ENCODE assay signal across 24 mouse cellular contexts in genomic region chr12:102342147-102342546, GRCm38 (mm10).
"Had no signal": no experiment of that assay in that cellular context is flagged by ENCODE, and none has a peak within 500 bp of the region (broad histone marks: within the 10 kb centered on the region; RNA-seq: fewer than 3 reads in every experiment).

No protein-coding gene starts in this region.

- H3K4me2 ChIP-seq: heart, embryonic 12.5 days; hindbrain, embryonic 13.5 days; hindbrain, embryonic 15.5 days; kidney, embryonic 15.5 days; limb, embryonic 13.5 days; limb, embryonic 15.5 days had no signal

- H3K4me3 ChIP-seq: heart, adult 2 months; heart, embryonic 12.5 days; hindbrain, embryonic 13.5 days; hindbrain, embryonic 15.5 days; kidney, embryonic 15.5 days; limb, embryonic 13.5 days; limb, embryonic 15.5 days had no signal

- H3K27ac ChIP-seq: heart, adult 2 months; hindbrain, embryonic 13.5 days; hindbrain, embryonic 15.5 days; hindbrain, postnatal 0 days; kidney, embryonic 15.5 days; kidney, postnatal 0 days; limb, embryonic 13.5 days; limb, embryonic 15.5 days had no signal

- H3K9ac ChIP-seq: forebrain, postnatal 0 days; heart, embryonic 12.5 days; hindbrain, embryonic 13.5 days; hindbrain, embryonic 15.5 days; kidney, embryonic 15.5 days; limb, embryonic 13.5 days; limb, embryonic 15.5 days had no signal

- DNase-seq: forebrain, postnatal 0 days; gastrocnemius, postnatal 14 days; gastrocnemius, postnatal 36 days; heart, adult 11 months; heart, adult 2 months; heart, postnatal 10 days; heart, postnatal 36 days; kidney, adult 11 months; kidney, adult 2 months; kidney, adult 9 months; kidney, postnatal 14 days; kidney, postnatal 36 days; layer of hippocampus, adult 9-11 months; layer of hippocampus, postnatal 36 days; left cerebral cortex, postnatal 4 days had no signal

- H3K36me3 ChIP-seq: hindbrain, embryonic 13.5 days; hindbrain, embryonic 15.5 days; kidney, embryonic 15.5 days; limb, embryonic 13.5 days; limb, embryonic 15.5 days had no signal

- H3K27me3 ChIP-seq: heart, embryonic 12.5 days; hindbrain, embryonic 13.5 days; hindbrain, embryonic 15.5 days; kidney, embryonic 15.5 days; limb, embryonic 13.5 days; limb, embryonic 15.5 days had no signal

- H3K9me3 ChIP-seq: heart, embryonic 12.5 days; hindbrain, embryonic 13.5 days; hindbrain, embryonic 15.5 days; kidney, embryonic 15.5 days; limb, embryonic 13.5 days; limb, embryonic 15.5 days had no signal

- ATAC-seq: forebrain, postnatal 0 days; hindbrain, postnatal 0 days; intestine, embryonic 16.5 days had no signal
